Mouse (Mus musculus): ENCODE results near the gene Wee1. TPM values are rescaled to one million over a fixed set of nuclear protein-coding genes. Genes with fewer than 3 reads are reported as not detected.

Wee1 gene
- polyA plus RNA-seq, 1 experiment, result 4.4 TPM

DNA sequence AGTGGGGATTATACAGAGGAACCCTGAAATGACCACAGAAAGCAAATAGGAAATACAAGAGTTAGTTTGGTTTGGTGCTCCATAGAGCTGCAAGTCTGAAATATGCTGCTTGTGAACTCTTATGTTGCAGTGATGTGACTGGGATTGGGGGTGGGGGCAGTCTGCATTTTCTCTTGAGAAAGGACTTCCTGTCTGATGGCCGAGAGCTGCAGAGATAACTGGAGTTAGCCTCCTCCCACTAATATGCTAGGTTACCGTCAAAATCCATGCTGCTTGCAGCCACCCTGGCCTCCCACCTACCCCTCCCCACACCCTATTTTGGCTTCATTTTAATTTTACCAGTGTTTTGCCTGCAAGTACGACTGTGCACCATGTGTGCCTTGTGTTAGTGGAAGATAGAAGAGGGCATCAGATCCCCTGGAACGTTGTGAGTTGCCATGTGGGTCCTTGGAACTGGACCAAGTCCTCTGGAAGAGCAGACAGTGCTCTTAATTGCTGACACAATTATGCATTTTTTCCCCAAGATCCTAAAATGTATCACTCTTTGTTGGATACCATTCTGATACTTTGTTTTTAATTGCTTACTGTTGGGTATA lies 11.7 kb upstream of the Wee1 start:
- Histone ChIP-seq H3K36me3 (ENCODE audit: control insufficient read depth, insufficient read depth, low read length) (no peaks in the 10 kb centered on the region), H3K4me1 (ENCODE audit: control insufficient read depth, insufficient read depth, low read length) (peaks cover 4% of the 10 kb centered on the region), H3K27me3 (replicated peaks; ENCODE audit: control insufficient read depth, insufficient read depth, low read length) (no peaks in the 10 kb centered on the region), H3K27ac (ENCODE audit: insufficient read depth, low read depth, low read length) (no peak overlapping the region), H3K4me3 (ENCODE audit: insufficient read depth, low read depth, low read length) (no peak overlapping the region)
- no peak for DNase-seq
- WGBS, result 45% methylated on average over 4 of the region's 4 CpGs
- no peak for TF ChIP-seq CTCF (conservative IDR thresholded peaks at IDR 0.05; ENCODE audit: insufficient read depth, insufficient read length, low read depth, low read length)
- TF ChIP-seq POLR2A (IDR thresholded peaks at IDR 0.05; ENCODE audit: low read depth, low read length), result no peak

DNA sequence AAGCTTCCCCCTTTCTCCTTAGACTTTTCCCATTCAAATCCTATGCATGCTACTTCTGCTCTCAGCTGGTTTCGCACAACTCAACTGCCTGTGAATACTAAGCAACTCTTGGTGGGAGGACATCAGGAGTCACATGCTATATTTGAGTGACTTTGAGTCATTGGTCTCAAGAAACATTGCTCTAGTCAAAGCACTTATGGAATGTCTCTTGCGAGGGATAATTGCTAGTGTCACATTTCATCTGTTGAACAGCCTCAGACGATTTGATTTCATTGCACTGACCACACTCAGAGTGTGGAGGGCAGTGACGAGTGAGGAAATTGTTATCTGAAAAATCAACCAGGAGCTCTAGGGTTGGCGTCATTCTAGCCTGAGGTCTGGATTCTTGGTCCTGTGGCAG lies 7.1 kb upstream of the Wee1 start:
- no peak for DNase-seq
- TF ChIP-seq POLR2A (IDR thresholded peaks at IDR 0.05; ENCODE audit: low read depth, low read length) (no peak), CTCF (conservative IDR thresholded peaks at IDR 0.05; ENCODE audit: insufficient read depth, insufficient read length, low read depth, low read length) (no peak)
- no peak overlapping the region; the same call in none of the 2 replicates for H3K27ac ChIP-seq (ENCODE audit: insufficient read depth, low read depth, low read length)

DNA sequence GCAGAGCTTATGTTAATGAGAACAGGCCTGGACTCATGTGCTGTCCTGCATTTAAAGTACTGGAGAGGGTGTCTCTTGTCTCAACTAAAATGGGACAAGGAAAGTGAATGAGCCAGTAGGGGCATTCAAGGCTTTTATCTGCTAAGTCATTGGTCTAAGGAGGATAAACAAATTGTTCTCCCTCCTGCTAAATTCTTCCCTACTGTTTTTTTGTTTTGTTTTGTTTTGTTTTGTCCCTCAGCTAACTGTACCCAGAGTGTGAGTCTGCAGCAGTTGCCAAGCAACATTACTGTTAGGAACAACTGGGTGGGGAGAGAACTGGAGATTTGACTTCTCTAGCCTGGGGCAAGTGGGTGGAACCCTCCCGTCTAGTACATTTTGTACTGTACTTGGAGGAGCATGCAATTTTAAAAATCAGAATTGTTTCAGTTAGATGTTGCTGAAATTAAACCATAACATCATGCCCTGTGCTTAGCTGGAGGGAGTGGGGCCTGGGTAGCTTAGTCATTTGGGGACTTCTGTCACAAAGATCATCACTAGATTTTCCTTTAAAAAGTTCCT lies 5.0 kb upstream of the Wee1 start:
- Histone ChIP-seq H3K36me3 (ENCODE audit: control insufficient read depth, insufficient read depth, low read length) (no peaks in the 10 kb centered on the region), H3K27me3 (replicated peaks; ENCODE audit: control insufficient read depth, insufficient read depth, low read length) (no peaks in the 10 kb centered on the region), H3K4me1 (ENCODE audit: control insufficient read depth, insufficient read depth, low read length) (peaks cover 13% of the 10 kb centered on the region; the same call in 1 of the 2 replicates), H3K27ac (ENCODE audit: insufficient read depth, low read depth, low read length) (peak overlapping the region; percentile 78), H3K4me3 (ENCODE audit: insufficient read depth, low read depth, low read length) (no peak overlapping the region)
- DNase-seq, result peak; percentile 77
- TF ChIP-seq POLR2A (IDR thresholded peaks at IDR 0.05; ENCODE audit: low read depth, low read length) (no peak), CTCF (conservative IDR thresholded peaks at IDR 0.05; ENCODE audit: insufficient read depth, insufficient read length, low read depth, low read length) (no peak)
- WGBS, result 26% methylated on average over 1 of the region's 1 CpGs

More for the DNA sequence above, 7.1 kb upstream of the Wee1 start:
- Histone ChIP-seq H3K27me3 (replicated peaks; ENCODE audit: control insufficient read depth, insufficient read depth, low read length) (no peaks in the 10 kb centered on the region), H3K4me3 (ENCODE audit: insufficient read depth, low read depth, low read length) (no peak overlapping the region), H3K36me3 (ENCODE audit: control insufficient read depth, insufficient read depth, low read length) (no peaks in the 10 kb centered on the region), H3K4me1 (ENCODE audit: control insufficient read depth, insufficient read depth, low read length) (peaks cover 13% of the 10 kb centered on the region; the same call in 1 of the 2 replicates)
- WGBS, result 58% methylated on average over 5 of the region's 5 CpGs

DNA sequence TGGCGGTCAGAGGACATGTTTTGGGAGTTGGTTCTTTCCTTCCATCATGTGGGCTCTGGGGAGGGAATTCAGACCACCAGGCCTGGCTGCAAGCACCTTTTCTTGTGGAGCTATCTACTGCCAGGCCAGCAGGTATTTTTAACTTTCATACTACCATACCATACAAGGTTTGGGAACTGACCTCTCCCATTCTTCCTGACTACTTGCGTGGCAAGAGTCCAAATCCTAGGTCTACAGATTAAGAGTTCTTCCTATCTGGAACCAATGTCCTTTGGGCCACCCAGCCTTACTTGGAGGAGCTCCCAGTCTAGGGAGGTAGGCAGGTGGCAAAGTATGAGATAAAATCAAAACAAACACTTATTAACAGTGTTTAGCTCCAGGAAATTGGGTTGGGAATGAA lies 3.4 kb upstream of the Wee1 start:
- WGBS, result 86% methylated on average over 2 of the region's 2 CpGs
- Histone ChIP-seq H3K4me1 (ENCODE audit: control insufficient read depth, insufficient read depth, low read length) (peaks cover 13% of the 10 kb centered on the region; the same call in 1 of the 2 replicates), H3K27ac (ENCODE audit: insufficient read depth, low read depth, low read length) (peak overlapping the region; percentile 28; the same call in 1 of the 2 replicates), H3K27me3 (replicated peaks; ENCODE audit: control insufficient read depth, insufficient read depth, low read length) (no peaks in the 10 kb centered on the region), H3K4me3 (ENCODE audit: insufficient read depth, low read depth, low read length) (no peak overlapping the region), H3K36me3 (ENCODE audit: control insufficient read depth, insufficient read depth, low read length) (no peaks in the 10 kb centered on the region)
- TF ChIP-seq CTCF (conservative IDR thresholded peaks at IDR 0.05; ENCODE audit: insufficient read depth, insufficient read length, low read depth, low read length), result no peak
- TF ChIP-seq POLR2A (IDR thresholded peaks at IDR 0.05; ENCODE audit: low read depth, low read length), result no peak
- peak; percentile 40 for DNase-seq

DNA sequence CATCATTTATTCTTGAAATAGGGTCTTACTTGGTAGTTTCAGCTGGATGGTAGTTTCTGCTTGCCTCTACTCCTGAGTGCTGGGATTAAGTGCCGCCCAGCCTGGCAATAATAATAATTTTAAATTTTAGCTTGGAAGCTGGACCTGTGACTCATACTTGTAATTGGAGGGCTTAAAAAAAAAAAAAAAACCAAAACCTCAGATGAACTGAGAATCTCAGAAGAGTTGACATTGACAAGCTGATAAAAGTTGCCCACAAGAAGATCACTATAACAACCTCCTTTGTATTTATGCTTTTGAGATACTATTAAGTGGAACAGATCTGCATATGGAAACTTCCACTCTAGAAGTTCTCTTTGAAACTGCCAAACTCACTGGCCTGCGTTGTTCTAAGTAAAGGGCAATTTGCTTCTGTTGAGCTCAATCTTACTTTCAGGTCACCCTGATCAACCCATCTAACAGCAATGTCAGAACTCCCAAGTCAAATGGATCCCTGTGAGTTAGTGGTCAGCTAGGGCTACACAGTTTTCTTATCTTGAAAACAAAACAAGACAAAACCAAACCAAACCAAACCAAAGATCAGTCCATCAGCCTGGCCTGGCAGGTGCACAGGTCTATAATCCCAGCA lies 1.6 kb upstream of the Wee1 start:
- Histone ChIP-seq H3K27me3 (replicated peaks; ENCODE audit: control insufficient read depth, insufficient read depth, low read length) (no peaks in the 10 kb centered on the region), H3K4me1 (ENCODE audit: control insufficient read depth, insufficient read depth, low read length) (peaks cover 17% of the 10 kb centered on the region; the same call in 1 of the 2 replicates), H3K36me3 (ENCODE audit: control insufficient read depth, insufficient read depth, low read length) (no peaks in the 10 kb centered on the region), H3K27ac (ENCODE audit: insufficient read depth, low read depth, low read length) (no peak overlapping the region), H3K4me3 (ENCODE audit: insufficient read depth, low read depth, low read length) (no peak overlapping the region)
- 76% methylated on average over 2 of the region's 2 CpGs for WGBS
- TF ChIP-seq CTCF (conservative IDR thresholded peaks at IDR 0.05; ENCODE audit: insufficient read depth, insufficient read length, low read depth, low read length) (no peak), POLR2A (IDR thresholded peaks at IDR 0.05; ENCODE audit: low read depth, low read length) (no peak)
- no peak for DNase-seq

DNA sequence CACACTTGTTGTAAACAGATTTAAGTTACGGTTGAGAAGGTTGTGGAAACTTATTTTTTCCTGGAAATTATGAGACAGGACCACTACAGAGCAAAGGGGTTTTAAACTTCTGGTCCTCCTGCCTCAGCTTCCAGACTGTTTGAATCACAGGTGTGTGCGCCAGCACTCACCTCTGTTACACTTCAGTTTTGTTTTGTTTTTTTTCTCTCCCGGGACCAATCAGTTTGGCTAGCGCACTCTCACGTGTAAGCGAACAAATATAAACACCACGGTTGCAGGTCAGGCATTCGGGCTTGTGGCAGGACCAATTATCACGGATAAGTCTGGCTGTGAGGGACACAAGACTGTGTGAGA lies 707 bp upstream of the Wee1 start:
- DNase-seq, result no peak
- peak overlapping the region; percentile 70 for H3K4me3 ChIP-seq (ENCODE audit: insufficient read depth, low read depth, low read length)
- no peaks in the 10 kb centered on the region for H3K36me3 ChIP-seq (ENCODE audit: control insufficient read depth, insufficient read depth, low read length)
- H3K27ac ChIP-seq (ENCODE audit: insufficient read depth, low read depth, low read length), result peak overlapping the region; percentile 89
- H3K4me1 ChIP-seq (ENCODE audit: control insufficient read depth, insufficient read depth, low read length), result peaks cover 17% of the 10 kb centered on the region; the same call in 1 of the 2 replicates
- no peaks in the 10 kb centered on the region for H3K27me3 ChIP-seq (replicated peaks; ENCODE audit: control insufficient read depth, insufficient read depth, low read length)
- no peak for TF ChIP-seq CTCF (conservative IDR thresholded peaks at IDR 0.05; ENCODE audit: insufficient read depth, insufficient read length, low read depth, low read length)
- TF ChIP-seq POLR2A (IDR thresholded peaks at IDR 0.05; ENCODE audit: low read depth, low read length), result no peak
- WGBS, result 3% methylated on average over 9 of the region's 9 CpGs

DNA sequence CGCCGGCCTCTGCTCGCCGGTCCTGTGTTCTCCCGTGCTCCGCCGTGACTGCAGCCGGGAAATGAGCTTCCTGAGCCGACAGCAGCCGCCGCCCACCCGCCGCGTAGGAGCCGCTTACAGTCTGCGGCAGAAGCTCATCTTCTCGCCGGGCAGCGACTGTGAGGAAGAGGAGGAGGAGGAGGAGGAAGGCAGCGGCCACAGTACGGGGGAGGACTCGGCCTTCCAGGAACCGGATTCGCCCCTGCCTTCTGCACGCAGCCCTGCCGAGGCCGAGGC lies 381 bp downstream of the Wee1 start:
- no peaks in the 10 kb centered on the region for H3K27me3 ChIP-seq (replicated peaks; ENCODE audit: control insufficient read depth, insufficient read depth, low read length)
- no peak for TF ChIP-seq POLR2A (IDR thresholded peaks at IDR 0.05; ENCODE audit: low read depth, low read length)
- no peak for TF ChIP-seq CTCF (conservative IDR thresholded peaks at IDR 0.05; ENCODE audit: insufficient read depth, insufficient read length, low read depth, low read length)
- peaks cover 9% of the 10 kb centered on the region; the same call in 1 of the 2 replicates for H3K4me1 ChIP-seq (ENCODE audit: control insufficient read depth, insufficient read depth, low read length)
- peak overlapping the region; percentile 89 for H3K27ac ChIP-seq (ENCODE audit: insufficient read depth, low read depth, low read length)
- DNase-seq, result no peak
- no peaks in the 10 kb centered on the region for H3K36me3 ChIP-seq (ENCODE audit: control insufficient read depth, insufficient read depth, low read length)
- WGBS, result 1% methylated on average over 27 of the region's 27 CpGs
- H3K4me3 ChIP-seq (ENCODE audit: insufficient read depth, low read depth, low read length), result peak overlapping the region; percentile 68
